In genomic region chr3:100161665-100162314, GRCm38 (mm10) we compare ENCODE assay signal across 8 mouse cellular contexts. TPM values are rescaled to one million over a fixed set of nuclear protein-coding genes. Genes with fewer than 3 reads are reported as not detected.
DNase-seq lines count a peak whose midpoint lies in the region; ATAC-seq and TF ChIP-seq lines count a peak whose summit lies in the region.

No protein-coding gene starts in this region.

- no peak for TF ChIP-seq CTCF in gastrocnemius, adult 2 months (IDR thresholded peaks at IDR 0.05)
- no peak for TF ChIP-seq CTCF in C2C12 (IDR thresholded peaks at IDR 0.05; ENCODE audit: control insufficient read depth, insufficient read depth, insufficient read length)

- intact Hi-C loops in gastrocnemius, adult 2 months (cut with DNase I): loop anchor here (10.0 kb wide), 1 partner anchor 523 kb away; the partner anchor contains the start of gene Man1a2
- intact Hi-C loops in gastrocnemius, postnatal 36 days (cut with DNase I): no loop called here

- under 1% methylated on average over 35 of the region's 35 CpGs for WGBS in forebrain, embryonic 12.5 days
- under 1% methylated on average over 35 of the region's 35 CpGs for WGBS in liver, embryonic 15.5 days (ENCODE audit: insufficient replicate concordance)

- H3K9me3 ChIP-seq in forebrain, embryonic 12.5 days: no peaks in the 10 kb centered on the region
- H3K9me3 ChIP-seq in liver, embryonic 15.5 days (replicated peaks): no peaks in the 10 kb centered on the region

- peak overlapping the region; percentile 81 for H3K4me2 ChIP-seq in forebrain, embryonic 12.5 days
- peak overlapping the region; percentile 94 for H3K4me2 ChIP-seq in liver, embryonic 15.5 days

- H3K4me1 ChIP-seq in forebrain, embryonic 12.5 days: peaks cover 17% of the 10 kb centered on the region
- peaks cover 37% of the 10 kb centered on the region for H3K4me1 ChIP-seq in liver, embryonic 15.5 days (replicated peaks)

- peak overlapping the region; percentile 62 for H3K9ac ChIP-seq in forebrain, embryonic 12.5 days
- peak overlapping the region; percentile 77 for H3K9ac ChIP-seq in liver, embryonic 15.5 days

- H3K4me3 ChIP-seq in gastrocnemius, adult 2 months: peak overlapping the region; percentile 85
- peak overlapping the region; percentile 65 for H3K4me3 ChIP-seq in C2C12 (ENCODE audit: insufficient read depth, poor library complexity, severe bottlenecking)
- H3K4me3 ChIP-seq in forebrain, embryonic 12.5 days (replicated peaks): peak overlapping the region; percentile 84
- peak overlapping the region; percentile 85 for H3K4me3 ChIP-seq in liver, embryonic 15.5 days (replicated peaks)

- peaks cover 36% of the 10 kb centered on the region for H3K79me2 ChIP-seq in C2C12 (ENCODE audit: control insufficient read depth, insufficient read depth)

- peak overlapping the region; percentile 100 for H3ac ChIP-seq in C2C12 (ENCODE audit: control insufficient read depth, insufficient read length, low read depth)

- ATAC-seq in forebrain, embryonic 12.5 days (ENCODE audit: low FRiP score): no peak; the same call in 1 of the 2 replicates
- ATAC-seq in liver, embryonic 15.5 days (ENCODE audit: insufficient read depth): 0 out of 2 replicates have a peak, but pooled peaks have one; percentile 1
- no peak for ATAC-seq in frontal cortex, adult (ENCODE audit: low TSS enrichment)

- H3K79me3 ChIP-seq in C2C12 (ENCODE audit: low read depth): peaks cover 21% of the 10 kb centered on the region

- peak overlapping the region; percentile 92 for H3K27ac ChIP-seq in gastrocnemius, adult 2 months
- H3K27ac ChIP-seq in forebrain, embryonic 12.5 days: 0 out of 2 replicates have a peak overlapping the region, but pooled peaks have one; percentile 27
- peak overlapping the region; percentile 98 for H3K27ac ChIP-seq in liver, embryonic 15.5 days (replicated peaks)

- H3K27me3 ChIP-seq in C2C12 (ENCODE audit: control insufficient read depth, insufficient read depth, insufficient read length): no peaks in the 10 kb centered on the region
- H3K27me3 ChIP-seq in forebrain, embryonic 12.5 days: no peaks in the 10 kb centered on the region
- no peaks in the 10 kb centered on the region for H3K27me3 ChIP-seq in liver, embryonic 15.5 days

- no peak for DNase-seq in gastrocnemius, adult 2 months
- DNase-seq in gastrocnemius, postnatal 36 days: no peak
- DNase-seq in Muller cell, postnatal 12 days (ENCODE audit: inconsistent ontology term): no peak
- no peak for DNase-seq in cerebellum, adult 9-10 months

- H3K36me3 ChIP-seq in C2C12 (ENCODE audit: control insufficient read depth, insufficient read depth): peaks cover 36% of the 10 kb centered on the region
- peaks cover 29% of the 10 kb centered on the region for H3K36me3 ChIP-seq in forebrain, embryonic 12.5 days (replicated peaks)
- peaks cover 34% of the 10 kb centered on the region for H3K36me3 ChIP-seq in liver, embryonic 15.5 days (replicated peaks)

TF ChIP-seq in C2C12, 6 proteins besides CTCF, POLR2A, EP300 and RAD21:
- TF ChIP-seq MYOG (IDR thresholded peaks at IDR 0.05; ENCODE audit: control insufficient read depth, extremely low read depth, insufficient read length): no peak
- TF ChIP-seq CEBPB (IDR thresholded peaks at IDR 0.05; ENCODE audit: low read depth): no peak
- no peak for TF ChIP-seq MAX (IDR thresholded peaks at IDR 0.05)
- no peak for TF ChIP-seq FOSL1 (IDR thresholded peaks at IDR 0.05; ENCODE audit: insufficient read depth, low read length, poor library complexity, severe bottlenecking)
- no peak for TF ChIP-seq MYOD1 (IDR thresholded peaks at IDR 0.05; ENCODE audit: control insufficient read depth, insufficient read length, low read depth)
- no peak for TF ChIP-seq USF1 (IDR thresholded peaks at IDR 0.05; ENCODE audit: low read depth)

RNA-seq across cellular contexts. Expression of gene Gdap2, which starts 0.4 kb away (rescaled TPM):
- 1 to 10 TPM; 5.8 to 5.9 TPM for total RNA-seq in gastrocnemius, adult 2 months (2021)
- total RNA-seq in gastrocnemius, postnatal 36 days (2021): 1 to 10 TPM; 5.6 to 6.4 TPM
- 8.2 TPM for polyA plus RNA-seq in C2C12 (2012; fragmentation: generic; extraction: Trizol)
- 35.1 and 35.6 TPM in 2 replicates for polyA plus RNA-seq in forebrain, embryonic 12.5 days (2016; fragmentation: Nextera tagmentation; extraction: Ambion mirVana)
- 17.8 and 18.6 TPM in 2 replicates for polyA plus RNA-seq in liver, embryonic 15.5 days (2015; fragmentation: Nextera tagmentation; extraction: Ambion mirVana)

RNA-seq across cellular contexts. Expression of gene Wdr3, which starts 0.4 kb away (rescaled TPM):
- total RNA-seq in gastrocnemius, adult 2 months (2021): 1 to 10 TPM; 9.2 to 9.4 TPM
- total RNA-seq in gastrocnemius, postnatal 36 days (2021): 1 to 10 TPM; 7.1 to 9.8 TPM
- polyA plus RNA-seq in C2C12 (2012; fragmentation: generic; extraction: Trizol): 21.8 TPM
- 52.9 and 54.0 TPM in 2 replicates for polyA plus RNA-seq in forebrain, embryonic 12.5 days (2016; fragmentation: Nextera tagmentation; extraction: Ambion mirVana)
- 21.6 and 22.2 TPM in 2 replicates for polyA plus RNA-seq in liver, embryonic 15.5 days (2015; fragmentation: Nextera tagmentation; extraction: Ambion mirVana)

Comparison
In these comparisons a context has a peak if more than half of its experiments do, and no peak if none do; other contexts are left out.
1. H3K27ac ChIP-seq: peak in every context shown above with its lines; median percentile 98 in liver, embryonic 15.5 days; 92 in gastrocnemius, adult 2 months; 27 in forebrain, embryonic 12.5 days.